Mouse (Mus musculus) limb, embryonic 11.5 days (tissue): ENCODE results near the gene Ppfibp1. TPM values are rescaled to one million over a fixed set of nuclear protein-coding genes. Genes with fewer than 3 reads are reported as not detected.

Experiments used
- ATAC-seq: fragments of 200-750 bp; cut with Nextera tagmentation; 2 replicates; pipeline ENCODE4 v1.8.0; 2017; ENCODE audit warnings: low read depth; ENCODE audit not compliant: insufficient number of reproducible peaks, low FRiP score, low TSS enrichment
- DNase-seq: peaks from one replicate; pipeline ENCODE4 v3.0.0-alpha.2; 2015; ENCODE audit warnings: low spot score
- H3K27ac ChIP-seq: fragments of 300-500 bp; sonication (generic); replicated peaks from 2 replicates; pipeline ENCODE4 v1.5.1; 2014; ENCODE audit warnings: low read depth, mild to moderate bottlenecking, low read length
- H3K27me3 ChIP-seq: fragments of 300-500 bp; sonication (generic); 2 replicates; pipeline ENCODE4 v1.6.1; 2014; ENCODE audit warnings: mild to moderate bottlenecking, low read length, mixed read lengths; ENCODE audit not compliant: control insufficient read depth, insufficient read depth
- H3K36me3 ChIP-seq: fragments of 300-500 bp; sonication (generic); 2 replicates; pipeline ENCODE4 v1.6.1; 2014; ENCODE audit warnings: mild to moderate bottlenecking, low read length, moderate library complexity, mixed read lengths; ENCODE audit not compliant: control insufficient read depth, insufficient read depth
- H3K4me1 ChIP-seq: fragments of 300-500 bp; sonication (generic); 2 replicates; pipeline ENCODE4 v1.6.1; 2014; ENCODE audit warnings: low read length, mixed read lengths; ENCODE audit not compliant: control insufficient read depth, insufficient read depth
- H3K4me2 ChIP-seq: fragments of 300-500 bp; sonication (generic); 2 replicates; pipeline ENCODE4 v1.6.1; 2014; ENCODE audit warnings: low read depth, mild to moderate bottlenecking, moderate library complexity; ENCODE audit not compliant: severe bottlenecking
- H3K4me3 ChIP-seq: fragments of 300-500 bp; sonication (generic); 2 replicates; pipeline ENCODE4 v1.5.1; 2014; ENCODE audit warnings: low read depth, low read length
- H3K9ac ChIP-seq: fragments of 300-500 bp; sonication (generic); 2 replicates; pipeline ENCODE4 v1.6.1; 2014; ENCODE audit warnings: mild to moderate bottlenecking, low read length
- H3K9me3 ChIP-seq: fragments of 300-500 bp; sonication (generic); 2 replicates; pipeline ENCODE4 v1.6.1; 2016; ENCODE audit warnings: low read length; ENCODE audit not compliant: control insufficient read depth
- WGBS: fragments of 180-500 bp; shearing (Covaris S2); extraction: QIAGEN DNeasy Blood & Tissue Kit; methylation state at CpG from one replicate; pipeline ENCODE4 v1.1.7; 2014; 5-methylcytosine and 5-hydroxymethylcytosine counted together
- polyA plus RNA-seq: library from polyadenylated mRNA; unstranded; fragments of >200 nt; fragmentation: Nextera tagmentation; extraction: Ambion mirVana; gene quantifications from 2 replicates; pipeline ENCODE4 v1.2.1, GENCODE M21; 2014

Ppfibp1 gene
- polyA plus RNA-seq, 1 experiment from 2014 or later, result 44.4 TPM

DNA sequence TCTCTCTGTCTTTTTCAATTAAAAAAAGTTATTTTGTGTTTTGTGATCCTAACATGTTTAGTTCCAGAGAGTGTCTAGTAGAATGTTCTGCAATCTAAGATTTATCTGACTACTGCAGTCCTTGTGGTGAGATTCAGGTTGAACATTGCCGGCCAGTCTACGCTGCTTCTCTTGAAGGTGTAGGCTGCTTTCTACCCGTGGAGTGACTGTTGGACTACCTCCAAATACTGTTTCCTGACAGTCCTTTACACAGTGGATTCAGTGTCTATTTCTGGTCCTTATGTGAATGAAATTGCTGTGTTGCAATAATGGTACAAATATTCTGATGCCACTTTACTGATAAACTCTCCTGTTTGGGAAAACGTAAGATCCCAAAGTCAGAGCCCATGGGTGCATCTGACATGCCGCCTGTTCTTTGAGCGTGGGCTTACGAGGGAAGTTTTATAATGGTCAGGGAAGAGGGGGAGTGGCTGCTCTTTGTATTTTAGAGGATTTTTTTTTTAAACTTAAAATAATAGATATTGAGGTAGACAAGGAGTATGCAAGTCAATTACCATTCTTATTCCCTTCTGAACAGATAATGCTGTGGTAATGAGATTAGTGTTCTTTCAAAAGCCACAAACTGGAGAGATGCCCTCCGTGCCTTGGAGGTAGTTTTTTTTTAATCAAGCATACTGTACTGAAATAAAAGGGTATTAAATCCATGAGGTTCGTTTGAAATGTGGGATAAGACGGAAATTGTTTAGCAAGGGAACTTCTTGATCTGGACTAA lies 61.6 kb downstream of the Ppfibp1 start:
- no peak overlapping the region for H3K4me2 ChIP-seq
- H3K4me1 ChIP-seq, result peaks cover 4% of the 10 kb centered on the region; the same call in 1 of the 2 replicates
- no peaks in the 10 kb centered on the region for H3K36me3 ChIP-seq
- no peak overlapping the region for H3K9ac ChIP-seq
- no peaks in the 10 kb centered on the region for H3K27me3 ChIP-seq
- no peak for ATAC-seq
- no peak for DNase-seq
- 86% methylated on average over 10 of the region's 10 CpGs for WGBS
- no peak overlapping the region for H3K4me3 ChIP-seq
- no peak overlapping the region for H3K27ac ChIP-seq
- no peaks in the 10 kb centered on the region for H3K9me3 ChIP-seq

DNA sequence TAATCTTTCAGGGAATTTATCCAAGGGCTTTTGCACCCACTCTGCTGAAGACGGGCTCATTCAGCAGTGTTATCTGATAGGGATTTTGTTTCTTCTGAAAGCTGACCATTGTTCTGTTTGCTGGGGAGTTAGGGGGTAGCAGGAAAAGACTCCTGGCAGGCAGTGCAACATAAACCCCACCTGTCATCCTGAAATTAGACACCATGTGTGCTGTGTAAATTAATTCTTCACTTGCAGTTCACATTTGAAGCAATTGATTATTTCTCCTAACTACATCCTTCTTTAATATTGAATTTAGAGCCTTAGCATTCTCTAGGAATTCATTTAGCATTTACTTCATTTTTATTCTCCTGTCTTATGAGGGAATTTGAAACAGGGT lies 62.2 kb downstream of the Ppfibp1 start:
- ATAC-seq, result no peak
- Histone ChIP-seq H3K4me3 (no peak overlapping the region), H3K4me2 (no peak overlapping the region), H3K9me3 (no peaks in the 10 kb centered on the region), H3K9ac (no peak overlapping the region), H3K4me1 (peaks cover 4% of the 10 kb centered on the region; the same call in 1 of the 2 replicates), H3K27me3 (no peaks in the 10 kb centered on the region), H3K36me3 (no peaks in the 10 kb centered on the region), H3K27ac (no peak overlapping the region)
- 45% methylated on average over 1 of the region's 1 CpGs for WGBS
- no peak for DNase-seq

- Histone ChIP-seq H3K4me3 (no peak within 1 kb of the TSS), H3K9ac (no peak within 1 kb of the TSS), H3K4me1 (no peaks in the 10 kb centered on the region; the same call in 1 of the 2 replicates), H3K36me3 (no peaks in the 10 kb centered on the region), H3K9me3 (no peaks in the 10 kb centered on the region), H3K27me3 (no peaks in the 10 kb centered on the region), H3K4me2 (no peak within 1 kb of the TSS), H3K27ac (no peak within 1 kb of the TSS)
- DNase-seq (no peak), ATAC-seq (no peak)
- 94% methylated on average over 1 of the region's 1 CpGs for WGBS
Observed at GRCm38 (mm10) chr6:146954258-146954657, 66.0 kb downstream of the Ppfibp1 start, which contains the start of gene 1700034J05Rik. 1700034J05Rik (minus strand) TSS chr6:146954422.

DNA sequence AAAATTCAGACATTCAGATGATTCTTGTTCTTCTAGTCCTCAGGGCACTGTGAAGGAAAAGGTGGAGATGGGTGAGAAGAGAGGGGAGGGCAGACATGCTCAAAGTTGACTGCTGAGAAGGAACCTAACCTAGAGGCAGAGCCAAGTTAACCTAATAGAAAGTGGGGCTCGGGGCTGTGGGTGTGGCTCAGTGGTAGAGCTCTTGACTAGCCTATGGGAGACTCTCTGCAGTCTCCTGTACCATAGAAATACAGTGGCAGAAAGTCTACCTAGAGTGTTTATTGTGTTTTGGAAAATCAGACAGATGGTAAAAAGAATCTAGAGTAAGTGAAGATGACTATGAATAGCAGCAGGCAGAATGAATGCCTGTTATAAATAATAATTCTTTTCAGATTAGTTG lies 67.2 kb downstream of the Ppfibp1 start:
- no peak overlapping the region for H3K4me2 ChIP-seq
- no peaks in the 10 kb centered on the region for H3K36me3 ChIP-seq
- ATAC-seq (no peak), DNase-seq (no peak)
- H3K4me1 ChIP-seq, result no peaks in the 10 kb centered on the region; the same call in none of the 2 replicates
- H3K27ac ChIP-seq, result no peak overlapping the region
- H3K9me3 ChIP-seq, result no peaks in the 10 kb centered on the region
- no peaks in the 10 kb centered on the region for H3K27me3 ChIP-seq
- H3K4me3 ChIP-seq, result no peak overlapping the region
- no peak overlapping the region for H3K9ac ChIP-seq
- 73% methylated on average over 1 of the region's 1 CpGs for WGBS

GRCm38 (mm10) chr6:146955896-146956295 lies 67.6 kb downstream of the Ppfibp1 start:
- Histone ChIP-seq H3K27me3 (no peaks in the 10 kb centered on the region), H3K4me2 (no peak overlapping the region), H3K4me3 (no peak overlapping the region), H3K4me1 (no peaks in the 10 kb centered on the region; the same call in none of the 2 replicates), H3K27ac (no peak overlapping the region), H3K9ac (no peak overlapping the region), H3K36me3 (no peaks in the 10 kb centered on the region), H3K9me3 (no peaks in the 10 kb centered on the region)
- DNase-seq (no peak), ATAC-seq (no peak)
- 68% methylated on average over 12 of the region's 12 CpGs for WGBS

GRCm38 (mm10) chr6:146956961-146957360 lies 68.7 kb downstream of the Ppfibp1 start:
- H3K9ac ChIP-seq, result no peak overlapping the region
- DNase-seq (no peak), ATAC-seq (no peak)
- H3K4me2 ChIP-seq, result no peak overlapping the region
- H3K4me1 ChIP-seq, result no peaks in the 10 kb centered on the region; the same call in 1 of the 2 replicates
- no peaks in the 10 kb centered on the region for H3K9me3 ChIP-seq
- 79% methylated on average over 1 of the region's 1 CpGs for WGBS
- no peaks in the 10 kb centered on the region for H3K36me3 ChIP-seq
- no peaks in the 10 kb centered on the region for H3K27me3 ChIP-seq
- no peak overlapping the region for H3K27ac ChIP-seq
- no peak overlapping the region for H3K4me3 ChIP-seq

- Histone ChIP-seq H3K36me3 (no peaks in the 10 kb centered on the region), H3K27me3 (no peaks in the 10 kb centered on the region), H3K4me1 (no peaks in the 10 kb centered on the region; the same call in 1 of the 2 replicates), H3K27ac (no peak overlapping the region), H3K9me3 (no peaks in the 10 kb centered on the region), H3K4me3 (no peak overlapping the region), H3K9ac (no peak overlapping the region), H3K4me2 (no peak overlapping the region)
- WGBS, result 65% methylated on average over 1 of the region's 1 CpGs
- DNase-seq, result no peak
- no peak for ATAC-seq
Observed at GRCm38 (mm10) chr6:146958694-146959093, 70.4 kb downstream of the Ppfibp1 start.

GRCm38 (mm10) chr6:146959908-146960680 lies 71.8 kb downstream of the Ppfibp1 start:
- DNase-seq, result no peak
- no peaks in the 10 kb centered on the region for H3K27me3 ChIP-seq
- H3K4me3 ChIP-seq, result no peak overlapping the region
- no peak overlapping the region for H3K27ac ChIP-seq
- no peak overlapping the region for H3K9ac ChIP-seq
- H3K4me2 ChIP-seq, result no peak overlapping the region
- H3K4me1 ChIP-seq, result no peaks in the 10 kb centered on the region; the same call in 1 of the 2 replicates
- WGBS, result 67% methylated on average over 9 of the region's 9 CpGs
- H3K36me3 ChIP-seq, result no peaks in the 10 kb centered on the region
- ATAC-seq, result no peak
- H3K9me3 ChIP-seq, result no peaks in the 10 kb centered on the region
